Mouse (Mus musculus) gastrocnemius, adult 18-20 months (tissue): ENCODE data around the gene Col4a3bp. TPM values are rescaled to one million over a fixed set of nuclear protein-coding genes. Genes with fewer than 3 reads are reported as not detected.

ENCODE experiments used
- total RNA-seq, 2 experiments: library from RNA; stranded (reverse); gene quantifications; 2 replicates each; pipeline ENCODE4 v1.2.3; 2021

The Col4a3bp gene
- total RNA-seq, 2 experiments from 2014 or later, result 40.3 to 41.8 TPM

Other genes starting within 250 kb of the Col4a3bp start
- gene Poc5, start 154.3 kb upstream of the Col4a3bp start, total RNA-seq, result 1 to 10 TPM; 5.3 to 5.5 TPM
- under 1 TPM in 1 of 2 experiments, not detected in 1; 0.52 TPM for gene Ankdd1b, start 71.4 kb upstream of the Col4a3bp start, total RNA-seq
- gene Gm17622, start 51.9 kb upstream of the Col4a3bp start, total RNA-seq, result not detected
- gene Polk, start within 50 bp of the Col4a3bp start, total RNA-seq, result 1 to 10 TPM; 4.9 to 5.2 TPM
- 1 to 10 TPM; 3.5 to 5.1 TPM for gene Hmgcr, start 128.3 kb downstream of the Col4a3bp start, total RNA-seq
- gene Ankrd31, start 205.7 kb downstream of the Col4a3bp start, total RNA-seq, result not detected